Mouse (Mus musculus) liver, embryonic 12.5 days (tissue): ENCODE data around the gene Jun. TPM values are rescaled to one million over a fixed set of nuclear protein-coding genes. Genes with fewer than 3 reads are reported as not detected.

Experiments used
- ATAC-seq: fragments of 200-750 bp; cut with Nextera tagmentation; 2 replicates; pipeline ENCODE4 v1.8.0; 2017; ENCODE audit warnings: moderate number of reproducible peaks, mild to moderate bottlenecking, moderate library complexity
- H3K27ac ChIP-seq: fragments of 300-500 bp; sonication (generic); 2 replicates; pipeline ENCODE4 v1.5.1; 2016; ENCODE audit warnings: mild to moderate bottlenecking
- H3K27me3 ChIP-seq: fragments of 300-500 bp; sonication (generic); replicated peaks from 2 replicates; pipeline ENCODE4 v1.6.1; 2016; ENCODE audit warnings: mild to moderate bottlenecking, moderate library complexity
- H3K36me3 ChIP-seq: fragments of 300-500 bp; sonication (generic); 2 replicates; pipeline ENCODE4 v1.6.1; 2016; ENCODE audit warnings: mild to moderate bottlenecking, moderate library complexity
- H3K4me1 ChIP-seq: fragments of 300-500 bp; sonication (generic); 2 replicates; pipeline ENCODE4 v1.6.1; 2016
- H3K4me2 ChIP-seq: fragments of 300-500 bp; sonication (generic); 2 replicates; pipeline ENCODE4 v1.6.1; 2016; ENCODE audit warnings: mild to moderate bottlenecking, moderate library complexity
- H3K4me3 ChIP-seq: fragments of 300-500 bp; sonication (generic); 2 replicates; pipeline ENCODE4 v1.5.1; 2016; ENCODE audit warnings: mild to moderate bottlenecking, moderate library complexity
- H3K9ac ChIP-seq: fragments of 300-500 bp; sonication (generic); 2 replicates; pipeline ENCODE4 v1.6.1; 2016; ENCODE audit warnings: mild to moderate bottlenecking, moderate library complexity
- H3K9me3 ChIP-seq: fragments of 300-500 bp; sonication (generic); replicated peaks from 2 replicates; pipeline ENCODE4 v1.6.1; 2016; ENCODE audit warnings: mild to moderate bottlenecking, moderate library complexity
- WGBS: fragments of 180-500 bp; shearing (Covaris S2); methylation state at CpG from one replicate; pipeline ENCODE4 v1.1.7; 2016; ENCODE audit not compliant: insufficient replicate concordance; 5-methylcytosine and 5-hydroxymethylcytosine counted together
- polyA plus RNA-seq: library from polyadenylated mRNA; unstranded; fragments of >200 nt; fragmentation: Nextera tagmentation; extraction: Ambion mirVana; gene quantifications from 2 replicates; pipeline ENCODE4 v1.2.1, GENCODE M21; 2016

Jun gene
- 12.0 and 12.2 TPM in 2 replicates for polyA plus RNA-seq

DNA sequence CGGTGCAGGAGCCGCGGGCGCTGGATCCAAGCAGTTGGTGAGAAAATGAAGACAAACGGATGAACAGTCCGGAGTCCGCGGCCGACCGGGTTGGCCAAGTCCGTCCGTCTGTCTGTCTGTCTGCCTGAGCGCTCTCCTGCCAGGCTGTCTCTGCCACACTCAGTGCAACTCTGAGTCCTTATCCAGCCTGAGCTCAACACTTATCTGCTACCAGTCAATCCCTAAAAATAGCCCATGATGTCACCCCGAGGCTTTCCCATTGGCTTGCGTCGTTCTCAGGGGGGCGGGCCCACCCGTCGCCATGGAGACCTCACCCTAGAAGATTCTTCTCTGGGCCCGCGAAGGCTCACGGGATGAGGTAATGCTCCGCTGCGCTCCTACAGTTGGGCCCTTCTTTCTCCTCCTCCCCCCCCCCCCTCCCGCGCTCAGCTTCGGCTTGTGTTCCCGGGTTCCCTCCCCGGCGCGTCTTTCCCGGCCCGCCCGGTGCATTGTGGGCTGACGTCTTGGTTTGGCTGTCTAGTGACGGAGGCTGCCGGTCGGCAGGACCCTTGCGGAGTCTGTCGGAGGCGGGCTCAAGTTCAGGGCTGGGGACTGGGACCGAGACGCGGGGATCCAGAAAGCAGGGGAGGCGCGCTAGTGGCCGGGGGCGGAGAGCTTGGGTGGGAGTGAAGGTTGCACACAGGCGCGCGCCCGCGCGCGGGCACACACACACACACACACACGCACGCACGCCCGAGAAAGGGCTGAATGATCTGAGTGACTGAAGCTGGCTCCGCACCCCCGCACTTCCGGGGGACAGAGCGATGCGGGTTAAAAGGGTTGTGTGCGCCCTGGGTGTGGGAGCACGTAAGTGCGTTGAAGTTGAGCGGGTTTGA, at the start of gene Jun:
Gene Jun, minus strand, starts transcription at position 198 of the 875 bp plus-strand sequence.
- peak; percentile 90 for ATAC-seq

DNA sequence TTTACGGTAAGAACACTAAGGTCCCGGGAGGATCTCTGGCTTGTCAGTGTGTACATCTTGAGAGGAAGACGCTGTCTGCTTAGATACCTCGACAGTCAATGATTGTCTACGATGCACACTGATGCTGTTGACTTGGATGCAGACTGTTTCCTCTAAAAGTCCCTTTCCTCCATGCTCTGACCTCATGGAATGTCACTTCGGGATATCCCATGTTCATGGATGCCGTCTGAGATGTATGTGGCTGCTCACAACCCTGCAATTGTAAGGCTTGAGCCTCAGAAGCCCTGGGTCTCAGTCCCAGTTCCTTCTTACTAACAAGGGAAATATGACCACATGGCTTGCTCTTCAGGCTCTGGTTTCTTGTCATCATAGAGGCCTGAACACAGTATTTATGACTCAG, 49.7 kb upstream of the Jun start:
- no peak overlapping the region for H3K9ac ChIP-seq
- H3K9me3 ChIP-seq: no peaks in the 10 kb centered on the region
- WGBS: 73% methylated on average over 7 of the region's 7 CpGs
- no peak overlapping the region for H3K4me3 ChIP-seq
- ATAC-seq: no peak
- H3K4me1 ChIP-seq: peaks cover 6% of the 10 kb centered on the region; the same call in 1 of the 2 replicates
- no peaks in the 10 kb centered on the region for H3K36me3 ChIP-seq
- peaks cover 6% of the 10 kb centered on the region; the same call in 1 of the 2 replicates for H3K27me3 ChIP-seq
- H3K27ac ChIP-seq: no peak overlapping the region
- H3K4me2 ChIP-seq: no peak overlapping the region

More for the DNA sequence above, at the start of gene Jun:
- H3K9me3 ChIP-seq: no peaks in the 10 kb centered on the region
- peaks cover 33% of the 10 kb centered on the region for H3K4me1 ChIP-seq
- WGBS: under 1% methylated on average over 67 of the region's 68 CpGs
- no peaks in the 10 kb centered on the region for H3K36me3 ChIP-seq
- H3K27ac ChIP-seq: peak within 1 kb of the TSS; percentile 88
- H3K9ac ChIP-seq: peak within 1 kb of the TSS; percentile 78
- peaks cover 53% of the 10 kb centered on the region for H3K27me3 ChIP-seq
- peak within 1 kb of the TSS; percentile 94 for H3K4me2 ChIP-seq
- H3K4me3 ChIP-seq: peak within 1 kb of the TSS; percentile 69

DNA sequence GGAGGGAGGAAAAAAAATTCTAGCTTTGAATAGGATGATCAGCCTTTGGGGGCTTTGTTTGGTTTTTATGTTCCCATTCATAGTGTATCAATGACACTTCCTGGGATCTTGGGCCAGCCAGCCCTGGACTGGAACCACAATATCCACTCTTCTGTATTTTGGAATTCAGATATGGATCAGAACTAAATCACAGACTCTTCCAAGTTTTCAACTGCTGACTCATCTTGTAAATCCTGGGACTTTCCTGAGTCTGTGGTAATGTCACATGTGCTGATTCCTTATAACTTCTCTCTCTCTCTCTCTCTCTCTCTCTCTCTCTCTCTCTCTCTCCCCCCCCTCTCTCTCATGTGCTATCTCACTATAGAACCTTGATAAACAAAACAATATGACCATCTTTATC, 48.7 kb upstream of the Jun start:
- no peak overlapping the region for H3K27ac ChIP-seq
- H3K36me3 ChIP-seq: no peaks in the 10 kb centered on the region
- no peaks in the 10 kb centered on the region for H3K9me3 ChIP-seq
- H3K4me1 ChIP-seq: no peaks in the 10 kb centered on the region
- no peaks in the 10 kb centered on the region; the same call in 1 of the 2 replicates for H3K27me3 ChIP-seq
- H3K4me2 ChIP-seq: no peak overlapping the region
- H3K9ac ChIP-seq: no peak overlapping the region
- no peak for ATAC-seq
- H3K4me3 ChIP-seq: no peak overlapping the region

DNA sequence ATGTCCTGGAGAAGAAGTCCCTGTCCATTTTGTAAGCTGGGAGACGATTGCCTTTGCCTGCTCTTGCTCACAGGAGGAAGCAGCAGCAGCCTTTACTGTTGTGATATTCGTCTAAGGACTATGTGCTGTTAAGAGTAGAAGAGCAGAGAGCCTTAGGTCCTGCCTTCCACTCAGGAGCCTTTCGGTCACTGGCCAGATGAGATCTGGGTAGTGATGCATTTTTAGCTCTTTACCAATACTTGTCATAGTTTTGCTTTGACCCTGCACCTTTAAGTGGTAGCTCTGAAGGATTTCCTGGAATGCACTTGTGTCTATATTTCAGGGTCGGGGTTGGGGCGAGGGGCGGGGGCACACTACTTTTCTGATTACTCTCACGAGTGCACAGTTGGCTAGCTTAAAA, 47.4 kb upstream of the Jun start:
- Histone ChIP-seq H3K27ac (no peak overlapping the region), H3K27me3 (no peaks in the 10 kb centered on the region; the same call in 1 of the 2 replicates), H3K9ac (no peak overlapping the region), H3K4me1 (no peaks in the 10 kb centered on the region), H3K4me3 (no peak overlapping the region), H3K36me3 (no peaks in the 10 kb centered on the region), H3K4me2 (no peak overlapping the region), H3K9me3 (no peaks in the 10 kb centered on the region)
- no peak for ATAC-seq
- WGBS: 40% methylated on average over 7 of the region's 7 CpGs

DNA sequence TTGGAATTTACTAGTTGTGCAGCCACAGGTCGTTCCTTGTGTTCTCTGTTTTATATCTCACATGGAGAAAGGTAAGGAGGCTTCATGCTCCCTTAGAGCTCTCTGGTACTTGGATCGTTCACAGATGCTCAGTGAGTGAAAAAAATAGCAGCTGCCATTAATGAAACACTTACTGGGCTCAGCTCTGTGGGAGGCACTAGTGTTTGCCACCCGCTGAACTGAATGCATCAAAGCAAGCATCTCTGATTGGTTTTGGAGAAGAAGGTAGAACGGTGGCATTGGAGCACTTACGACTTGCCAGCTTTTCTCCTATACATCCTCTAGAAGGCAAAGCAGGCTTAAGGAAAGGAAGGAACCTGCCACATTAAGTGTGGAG, 46.7 kb upstream of the Jun start:
- Histone ChIP-seq H3K4me3 (no peak overlapping the region), H3K36me3 (no peaks in the 10 kb centered on the region), H3K4me1 (no peaks in the 10 kb centered on the region), H3K4me2 (no peak overlapping the region), H3K27ac (no peak overlapping the region), H3K27me3 (no peaks in the 10 kb centered on the region; the same call in 1 of the 2 replicates), H3K9me3 (no peaks in the 10 kb centered on the region), H3K9ac (no peak overlapping the region)
- no peak for ATAC-seq
- WGBS: 60% methylated on average over 5 of the region's 5 CpGs

DNA sequence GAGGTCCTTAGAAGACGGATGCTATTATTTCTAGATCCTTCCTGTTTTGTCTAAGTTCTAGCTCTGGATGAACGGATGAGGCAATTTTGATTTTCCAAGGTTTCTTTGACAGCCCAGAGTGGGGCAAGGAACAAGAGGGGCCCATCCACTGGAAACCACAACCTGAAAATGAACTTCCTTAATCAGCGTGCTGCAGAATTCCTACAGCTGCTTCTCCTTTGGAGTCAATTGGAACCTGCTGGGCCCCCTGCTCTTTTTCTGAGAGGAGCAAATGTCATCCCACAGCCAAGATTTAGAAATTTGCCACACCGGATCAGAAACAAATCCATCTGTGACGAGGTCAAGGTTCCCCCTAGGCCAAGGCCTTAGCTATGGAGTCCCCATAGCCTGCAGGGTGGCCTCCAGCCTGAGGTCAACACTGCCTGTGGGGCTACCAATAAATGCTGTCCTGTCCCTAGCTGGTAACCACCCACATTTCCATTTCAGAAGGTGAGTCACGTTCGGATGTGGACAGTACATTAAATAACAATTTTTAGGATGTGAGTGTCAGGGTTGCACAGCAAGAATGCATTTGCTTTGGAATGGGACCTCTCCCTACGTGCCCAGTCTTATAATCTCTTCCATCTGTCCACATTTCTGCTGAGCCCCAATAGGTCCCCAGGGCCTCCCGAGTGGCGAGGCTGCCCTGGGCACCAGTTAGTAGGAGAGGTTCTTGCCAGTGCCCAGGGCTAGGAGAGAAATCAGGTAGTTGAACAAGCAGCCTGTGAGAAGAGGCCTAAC, 46.1 kb upstream of the Jun start:
- Histone ChIP-seq H3K4me3 (no peak overlapping the region), H3K9me3 (no peaks in the 10 kb centered on the region), H3K36me3 (no peaks in the 10 kb centered on the region), H3K27ac (no peak overlapping the region), H3K4me1 (no peaks in the 10 kb centered on the region), H3K27me3 (no peaks in the 10 kb centered on the region; the same call in 1 of the 2 replicates), H3K9ac (no peak overlapping the region), H3K4me2 (no peak overlapping the region)
- ATAC-seq: no peak
- WGBS: 48% methylated on average over 10 of the region's 10 CpGs

DNA sequence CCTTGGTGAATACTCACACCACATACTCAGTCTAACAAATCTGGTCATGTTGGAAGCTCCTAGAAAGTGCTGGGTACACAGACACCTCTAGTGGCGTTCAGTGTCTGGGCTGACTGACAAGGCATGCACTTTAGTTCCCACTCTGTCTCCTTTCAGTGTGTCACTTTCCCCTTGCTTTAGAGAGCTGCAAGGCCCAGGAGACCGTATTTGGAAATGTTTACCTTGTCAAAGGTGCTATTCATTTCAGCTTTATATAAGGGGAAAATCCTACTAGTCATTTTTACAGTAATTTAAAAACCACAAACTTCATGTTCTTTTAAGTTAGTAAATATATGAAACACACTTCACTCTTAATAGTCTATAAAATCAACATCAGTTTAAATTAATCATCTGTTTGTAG, 44.7 kb upstream of the Jun start:
- no peaks in the 10 kb centered on the region for H3K9me3 ChIP-seq
- H3K9ac ChIP-seq: no peak overlapping the region
- H3K36me3 ChIP-seq: no peaks in the 10 kb centered on the region
- no peak overlapping the region for H3K4me2 ChIP-seq
- no peaks in the 10 kb centered on the region for H3K4me1 ChIP-seq
- H3K27ac ChIP-seq: no peak overlapping the region
- no peaks in the 10 kb centered on the region; the same call in 1 of the 2 replicates for H3K27me3 ChIP-seq
- WGBS: 65% methylated on average over 2 of the region's 2 CpGs
- no peak overlapping the region for H3K4me3 ChIP-seq
- ATAC-seq: no peak

DNA sequence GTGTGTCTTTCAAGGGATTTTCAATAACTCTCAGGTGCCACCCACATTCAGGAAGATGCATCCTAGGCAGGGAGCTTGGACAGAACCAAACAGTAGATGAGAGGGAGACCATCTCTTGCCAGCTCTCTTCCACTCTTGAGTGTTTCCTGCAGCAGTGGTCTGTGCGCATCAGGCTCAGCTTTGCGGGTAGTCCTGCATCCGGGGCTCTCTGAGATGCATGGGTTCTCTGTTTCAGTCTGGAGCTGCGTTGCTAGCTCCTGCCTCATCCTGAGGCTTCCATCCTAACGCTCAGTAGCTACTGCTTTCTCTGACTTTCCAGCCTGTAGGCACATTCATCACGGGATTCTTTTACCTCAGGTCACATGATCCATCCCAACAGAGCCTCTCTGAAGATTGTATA, 43.9 kb upstream of the Jun start:
- H3K27me3 ChIP-seq: no peaks in the 10 kb centered on the region
- H3K4me1 ChIP-seq: no peaks in the 10 kb centered on the region
- 62% methylated on average over 6 of the region's 6 CpGs for WGBS
- H3K4me2 ChIP-seq: no peak overlapping the region
- no peaks in the 10 kb centered on the region for H3K36me3 ChIP-seq
- no peak for ATAC-seq
- H3K9me3 ChIP-seq: no peaks in the 10 kb centered on the region
- no peak overlapping the region for H3K9ac ChIP-seq
- no peak overlapping the region for H3K27ac ChIP-seq
- H3K4me3 ChIP-seq: no peak overlapping the region

DNA sequence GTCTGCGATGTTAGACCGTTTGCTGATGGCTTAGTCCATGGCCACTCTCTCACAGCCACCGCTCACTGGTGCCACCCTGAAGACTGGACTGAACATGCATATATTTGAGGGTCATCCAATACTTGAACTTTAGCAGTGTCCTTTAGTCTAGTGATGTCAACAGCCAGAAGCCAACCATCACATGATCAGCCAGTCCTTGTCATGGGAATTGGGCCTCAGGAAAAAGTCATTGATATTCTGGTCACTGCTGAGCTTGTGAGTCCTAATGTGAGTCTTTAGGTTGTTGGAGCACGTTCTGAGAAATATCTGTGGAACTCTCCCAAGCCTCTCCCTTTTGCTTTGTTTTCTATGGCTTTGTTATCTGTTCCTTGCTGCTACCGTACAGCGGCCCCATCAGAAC, 43.3 kb upstream of the Jun start:
- Histone ChIP-seq H3K27me3 (no peaks in the 10 kb centered on the region), H3K36me3 (no peaks in the 10 kb centered on the region), H3K9me3 (no peaks in the 10 kb centered on the region), H3K4me1 (no peaks in the 10 kb centered on the region), H3K9ac (no peak overlapping the region), H3K4me2 (no peak overlapping the region), H3K27ac (no peak overlapping the region), H3K4me3 (no peak overlapping the region)
- WGBS: 77% methylated on average over 6 of the region's 6 CpGs
- no peak for ATAC-seq

DNA sequence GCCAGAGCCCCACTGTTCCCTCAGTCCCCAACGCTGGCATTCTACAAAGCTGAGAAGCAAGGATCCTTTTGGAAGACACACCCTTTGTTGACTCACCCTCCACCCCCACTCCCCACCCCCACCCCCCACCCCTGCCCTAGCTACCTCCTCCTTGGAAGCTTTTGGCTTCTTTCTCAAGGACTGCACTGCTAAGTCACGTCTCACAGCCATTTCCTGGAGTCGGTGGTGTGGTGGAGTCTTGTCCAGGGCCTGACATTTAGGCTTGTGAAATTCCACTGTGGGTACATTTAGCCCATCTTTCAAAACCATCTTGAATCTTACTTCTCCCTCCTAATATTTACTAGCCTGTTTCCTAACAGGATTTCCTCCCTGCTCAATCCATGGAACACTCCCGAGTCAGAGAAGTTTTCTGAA, 42.7 kb upstream of the Jun start:
- no peak overlapping the region for H3K9ac ChIP-seq
- H3K4me3 ChIP-seq: no peak overlapping the region
- ATAC-seq: no peak
- no peak overlapping the region for H3K27ac ChIP-seq
- H3K27me3 ChIP-seq: no peaks in the 10 kb centered on the region
- H3K4me1 ChIP-seq: no peaks in the 10 kb centered on the region
- WGBS: 18% methylated on average over 4 of the region's 4 CpGs
- no peaks in the 10 kb centered on the region for H3K9me3 ChIP-seq
- H3K36me3 ChIP-seq: no peaks in the 10 kb centered on the region
- no peak overlapping the region for H3K4me2 ChIP-seq

DNA sequence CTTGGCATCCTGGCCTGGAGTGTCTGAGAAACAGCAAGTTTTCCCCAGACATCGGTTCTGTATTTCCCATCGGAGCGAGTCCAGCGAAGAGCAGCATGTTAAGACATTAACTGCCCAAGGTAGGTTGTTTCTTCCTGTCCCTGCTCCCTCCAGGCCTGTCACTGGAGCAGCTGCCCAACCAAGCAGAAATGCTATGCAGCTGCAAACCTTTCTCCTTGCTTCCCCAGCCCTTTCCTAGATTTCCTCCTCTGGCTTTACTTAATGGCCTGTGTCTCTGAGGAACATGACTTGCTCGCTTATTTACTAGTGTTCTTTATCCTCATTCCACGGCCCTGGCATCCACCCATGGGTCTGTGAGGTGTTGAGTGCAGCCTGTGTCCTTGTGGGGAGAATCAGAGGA, 41.6 kb upstream of the Jun start:
- Histone ChIP-seq H3K9me3 (no peaks in the 10 kb centered on the region), H3K36me3 (no peaks in the 10 kb centered on the region), H3K4me3 (no peak overlapping the region), H3K27me3 (no peaks in the 10 kb centered on the region), H3K4me2 (no peak overlapping the region), H3K27ac (no peak overlapping the region), H3K4me1 (no peaks in the 10 kb centered on the region), H3K9ac (no peak overlapping the region)
- WGBS: 67% methylated on average over 6 of the region's 6 CpGs
- ATAC-seq: no peak

DNA sequence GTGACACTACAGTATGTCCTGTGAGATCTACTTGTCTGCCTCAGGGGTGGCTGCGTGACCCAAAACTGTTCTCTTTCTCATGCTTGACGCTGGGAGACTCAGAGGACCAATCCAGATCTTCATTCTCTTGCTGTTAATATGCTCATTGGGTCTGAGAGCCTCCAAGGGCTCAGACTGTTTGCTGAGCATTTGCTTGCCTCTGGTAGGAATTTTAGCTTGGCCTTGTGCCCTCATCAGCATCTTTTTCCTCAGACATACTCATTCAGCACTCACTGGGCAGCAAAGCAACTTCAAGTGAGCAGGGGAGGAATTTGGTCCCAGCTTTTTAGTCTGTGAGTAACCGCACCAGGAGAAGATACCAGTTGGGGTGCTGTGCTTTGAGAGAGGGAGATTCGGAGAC, 40.5 kb upstream of the Jun start:
- H3K27ac ChIP-seq: no peak overlapping the region
- no peaks in the 10 kb centered on the region for H3K4me1 ChIP-seq
- ATAC-seq: no peak
- H3K27me3 ChIP-seq: no peaks in the 10 kb centered on the region
- no peak overlapping the region for H3K4me2 ChIP-seq
- H3K36me3 ChIP-seq: no peaks in the 10 kb centered on the region
- no peak overlapping the region for H3K4me3 ChIP-seq
- no peak overlapping the region for H3K9ac ChIP-seq
- no peaks in the 10 kb centered on the region for H3K9me3 ChIP-seq
- WGBS: 71% methylated on average over 4 of the region's 4 CpGs
